Mouse (Mus musculus) thymus, adult 2 months (tissue): ENCODE measurements at regions not wholly inside any gene's neighbourhood (a gene's known extent, or its start where the extent isn't known, plus 50 kb on each side); places are given as distances from the start of the nearest gene placed in this dataset.

Experiments
- DNase-seq: peaks from one replicate; pipeline ENCODE4 v3.0.0; 2021
- H3K27ac ChIP-seq: fragments of 200-500 bp; 2 replicates; pipeline ENCODE4 v1.5.1; 2012; ENCODE audit warnings: low read length, control low read depth; ENCODE audit not compliant: control insufficient read depth, insufficient read depth
- H3K27me3 ChIP-seq: fragments of 200-500 bp; 2 replicates; pipeline ENCODE4 v1.6.1; 2012; ENCODE audit warnings: mild to moderate bottlenecking, low read length, moderate library complexity, mixed read lengths; ENCODE audit not compliant: control insufficient read depth, insufficient read depth
- H3K36me3 ChIP-seq: fragments of 200-500 bp; 2 replicates; pipeline ENCODE4 v1.6.1; 2012; ENCODE audit warnings: mild to moderate bottlenecking, low read length, moderate library complexity; ENCODE audit not compliant: control insufficient read depth, insufficient read depth
- H3K4me1 ChIP-seq: fragments of 200-500 bp; replicated peaks from 2 replicates; pipeline ENCODE4 v1.6.1; 2012; ENCODE audit warnings: low read length; ENCODE audit not compliant: control insufficient read depth, insufficient read depth
- H3K4me3 ChIP-seq: fragments of 200-500 bp; 2 replicates; pipeline ENCODE4 v1.5.1; 2012; ENCODE audit warnings: mild to moderate bottlenecking, low read length, control low read depth, moderate library complexity; ENCODE audit not compliant: control insufficient read depth, insufficient read depth
- CTCF ChIP-seq: fragments of 200-500 bp; IDR thresholded peaks from 2 replicates; pipeline ENCODE4 v1.5.1; 2012; ENCODE audit warnings: mild to moderate bottlenecking, control low read depth, low read length, moderate library complexity, borderline replicate concordance; ENCODE audit not compliant: control insufficient read depth, poor library complexity, insufficient read depth; ENCODE audit errors: extremely low read depth
- POLR2A ChIP-seq: fragments of 200-500 bp; IDR thresholded peaks from 2 replicates; pipeline ENCODE4 v1.6.1; 2012; ENCODE audit warnings: mild to moderate bottlenecking, low read length, control low read depth, moderate library complexity; ENCODE audit not compliant: control insufficient read depth, poor library complexity, insufficient read depth; ENCODE audit errors: extremely low read depth
- WGBS: fragments of 180-500 bp; shearing (Covaris S2); methylation state at CpG from one replicate; pipeline ENCODE4 v1.1.7; 2018; 5-methylcytosine and 5-hydroxymethylcytosine counted together

- WGBS: 80% methylated on average over 6 of the region's 6 CpGs
Observed at GRCm38 (mm10) chr12:27283964-27284363, 58.4 kb downstream of the Sox11 start.

GRCm38 (mm10) chr12:27261965-27262364, 80.4 kb downstream of the Sox11 start:
- no peak for DNase-seq
- no peak overlapping the region for H3K4me3 ChIP-seq
- H3K27ac ChIP-seq: no peak overlapping the region
- TF ChIP-seq POLR2A (no peak), CTCF (no peak)
- no peaks in the 10 kb centered on the region for H3K27me3 ChIP-seq
- no peaks in the 10 kb centered on the region for H3K4me1 ChIP-seq
- no peaks in the 10 kb centered on the region for H3K36me3 ChIP-seq

More at GRCm38 (mm10) chr12:27283964-27284363, 58.4 kb downstream of the Sox11 start:
- Histone ChIP-seq H3K4me3 (no peak overlapping the region), H3K27me3 (no peaks in the 10 kb centered on the region), H3K27ac (no peak overlapping the region), H3K36me3 (no peaks in the 10 kb centered on the region), H3K4me1 (no peaks in the 10 kb centered on the region)
- DNase-seq: no peak
- no peak for TF ChIP-seq CTCF
- no peak for TF ChIP-seq POLR2A

GRCm38 (mm10) chr12:27254125-27254524, 88.2 kb downstream of the Sox11 start:
- TF ChIP-seq POLR2A: no peak
- no peak for TF ChIP-seq CTCF
- Histone ChIP-seq H3K27me3 (no peaks in the 10 kb centered on the region), H3K4me3 (no peak overlapping the region), H3K36me3 (no peaks in the 10 kb centered on the region), H3K4me1 (no peaks in the 10 kb centered on the region), H3K27ac (no peak overlapping the region)
- 79% methylated on average over 3 of the region's 3 CpGs for WGBS
- no peak for DNase-seq

- Histone ChIP-seq H3K36me3 (no peaks in the 10 kb centered on the region), H3K27ac (no peak overlapping the region), H3K4me3 (no peak overlapping the region), H3K4me1 (no peaks in the 10 kb centered on the region), H3K27me3 (no peaks in the 10 kb centered on the region)
- DNase-seq: no peak
- WGBS: 86% methylated on average over 5 of the region's 5 CpGs
- TF ChIP-seq POLR2A (no peak), CTCF (no peak)
Observed at GRCm38 (mm10) chr12:27251521-27251920, 90.9 kb downstream of the Sox11 start.

- H3K27me3 ChIP-seq: no peaks in the 10 kb centered on the region
- WGBS: 90% methylated on average over 3 of the region's 3 CpGs
- H3K36me3 ChIP-seq: no peaks in the 10 kb centered on the region
- no peak for TF ChIP-seq CTCF
- no peak overlapping the region for H3K27ac ChIP-seq
- DNase-seq: no peak
- H3K4me1 ChIP-seq: no peaks in the 10 kb centered on the region
- H3K4me3 ChIP-seq: no peak overlapping the region
Observed at GRCm38 (mm10) chr12:27248545-27248855, 93.9 kb downstream of the Sox11 start.

- Histone ChIP-seq H3K4me1 (no peaks in the 10 kb centered on the region), H3K4me3 (no peak overlapping the region), H3K27me3 (no peaks in the 10 kb centered on the region), H3K27ac (no peak overlapping the region), H3K36me3 (no peaks in the 10 kb centered on the region)
- 87% methylated on average over 10 of the region's 10 CpGs for WGBS
- TF ChIP-seq POLR2A (no peak), CTCF (no peak)
- no peak for DNase-seq
Observed at GRCm38 (mm10) chr12:27247756-27248544, 94.4 kb downstream of the Sox11 start.

GRCm38 (mm10) chr12:27235748-27236147, 106.6 kb downstream of the Sox11 start:
- TF ChIP-seq CTCF (no peak), POLR2A (no peak)
- H3K36me3 ChIP-seq: no peaks in the 10 kb centered on the region
- no peaks in the 10 kb centered on the region for H3K4me1 ChIP-seq
- DNase-seq: no peak
- no peak overlapping the region for H3K4me3 ChIP-seq
- no peak overlapping the region for H3K27ac ChIP-seq
- 68% methylated on average over 1 of the region's 1 CpGs for WGBS
- no peaks in the 10 kb centered on the region for H3K27me3 ChIP-seq
